Mouse (Mus musculus) kidney, adult 8-10 months (tissue): ENCODE results near the gene Rasal2.

Source experiments
- DNase-seq, 2 experiments: peaks; one replicate each; pipeline ENCODE4 v3.0.0; 2022

The Rasal2 gene

DNA sequence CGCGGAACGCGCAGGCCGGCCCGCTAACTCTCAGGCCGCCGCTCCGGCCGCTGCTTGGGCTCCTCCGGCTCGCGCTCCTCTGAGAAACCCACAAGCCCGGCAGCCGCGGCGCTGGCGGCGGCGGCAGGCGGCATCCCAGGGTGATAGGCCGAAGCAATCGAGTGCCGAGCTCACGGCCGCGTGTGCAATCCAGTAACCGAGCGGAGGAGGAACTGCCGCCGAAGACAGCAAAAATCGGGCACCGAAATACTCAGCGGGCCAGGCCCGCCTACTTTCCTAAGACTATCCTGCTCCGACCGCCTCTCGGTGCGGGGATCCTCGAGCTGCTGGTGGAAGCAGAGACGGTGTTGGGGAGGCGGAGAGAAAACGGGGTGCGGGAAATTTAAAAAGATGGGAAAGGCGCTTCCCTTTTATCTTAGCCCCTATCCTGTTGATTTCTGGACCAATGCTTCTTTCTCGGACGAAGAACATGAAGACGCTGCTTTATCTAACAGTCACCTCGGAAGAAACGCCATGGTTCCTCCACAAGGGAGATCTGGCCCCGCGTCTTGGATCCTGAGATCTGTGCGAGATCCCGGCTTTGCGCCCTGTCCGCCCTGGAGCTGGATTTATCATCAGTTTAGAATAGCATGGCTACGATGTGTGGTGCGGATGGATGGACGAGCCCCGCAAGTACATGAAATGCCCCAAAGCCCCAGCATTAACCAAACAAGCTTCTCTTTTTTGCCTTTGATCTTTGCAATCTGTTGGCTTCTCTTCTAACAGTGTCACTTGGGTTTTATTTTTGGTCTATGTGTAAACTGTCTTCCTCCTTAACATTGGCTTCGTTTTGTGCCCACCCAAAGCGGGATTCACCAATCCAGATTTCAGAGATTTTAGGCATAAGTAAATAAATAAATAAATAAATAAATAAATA is at the start of gene Rasal2:
Rasal2 (minus strand) TSS at position 142 of the 916 bp plus-strand sequence.
- peak; percentile 96 for DNase-seq

DNA sequence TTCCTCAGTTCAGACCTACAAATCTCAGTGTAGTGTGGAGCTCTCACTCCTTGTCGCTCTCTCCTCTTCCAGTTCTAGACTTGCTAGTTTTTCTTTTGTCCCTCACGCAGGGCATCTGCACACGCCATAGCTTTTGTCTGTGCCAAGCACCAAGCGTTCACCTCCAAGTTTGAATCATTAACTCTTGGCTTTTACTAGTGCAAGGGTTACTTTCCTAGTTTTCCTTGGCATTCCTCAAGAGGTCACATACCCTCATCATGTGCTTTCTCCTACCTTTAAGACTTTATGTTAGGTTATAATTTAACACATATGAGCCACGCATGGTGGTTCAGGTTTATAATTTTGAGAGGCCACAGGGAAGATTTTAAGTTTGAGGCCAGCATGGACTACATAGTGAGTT is 48.9 kb upstream of the Rasal2 start:
- DNase-seq, result peak; percentile 52 to 81

DNA sequence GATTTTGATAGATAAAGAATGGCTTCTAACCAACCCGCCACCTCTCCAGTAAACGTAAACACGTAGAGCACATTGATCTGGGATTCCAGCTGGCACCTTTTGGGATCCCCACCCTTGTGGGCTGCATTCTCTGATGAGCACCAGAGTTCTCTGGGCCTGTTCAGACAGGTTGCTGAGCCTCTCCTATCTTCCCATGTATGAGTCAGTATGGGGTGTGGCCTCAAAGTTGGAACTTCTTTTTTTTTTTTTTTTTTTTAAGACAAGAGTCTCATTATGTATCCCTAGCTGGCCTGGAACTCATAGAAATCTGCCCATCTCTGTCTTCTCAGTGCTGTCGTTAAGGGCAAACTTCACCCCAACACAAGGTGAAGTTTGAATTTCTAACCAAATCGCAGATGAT is 47.5 kb upstream of the Rasal2 start:
- no peak for DNase-seq

DNA sequence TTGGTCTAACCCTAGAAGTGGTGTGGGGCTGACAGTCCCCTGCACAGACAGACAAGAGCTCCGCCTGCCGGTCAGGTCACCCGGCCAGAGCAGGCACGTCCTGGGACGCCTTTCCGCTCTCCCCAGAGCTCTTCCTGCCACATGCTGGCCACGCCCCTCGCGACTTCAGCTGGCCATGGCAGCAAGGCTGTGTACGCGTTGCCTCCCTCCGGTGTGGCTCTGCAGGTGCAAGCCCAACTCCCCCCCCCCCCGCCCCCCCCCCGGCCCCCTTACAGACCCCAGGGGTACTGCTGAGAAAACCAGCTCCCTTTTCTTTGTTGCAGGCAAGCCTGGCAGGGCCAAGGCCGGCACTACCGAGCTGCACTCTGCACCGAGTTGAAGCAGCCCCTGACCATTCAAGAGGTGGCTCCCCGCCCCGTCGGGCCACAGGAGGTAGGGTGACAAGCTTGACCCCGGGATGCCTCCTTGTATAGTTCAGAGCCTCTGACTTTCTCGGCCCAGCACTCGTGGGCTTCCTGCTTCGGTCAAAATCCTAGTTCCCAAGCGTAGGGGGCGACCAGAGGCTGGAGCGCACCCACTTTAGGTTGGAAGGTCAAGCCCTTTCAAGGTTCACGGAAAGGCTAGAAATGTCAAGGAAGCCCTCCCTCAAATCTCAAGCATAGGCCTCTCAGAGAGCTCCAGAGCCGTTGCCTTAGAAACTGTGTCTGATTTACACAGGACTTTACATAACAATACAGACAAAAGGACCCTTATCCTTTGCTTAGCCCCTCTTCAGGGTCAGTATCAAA is 46.2 kb upstream of the Rasal2 start, which contains the start of gene Cryzl2:
Cryzl2 (plus strand) TSS at position 157 of the 788 bp plus-strand sequence.
- peak; percentile 90 for DNase-seq

DNA sequence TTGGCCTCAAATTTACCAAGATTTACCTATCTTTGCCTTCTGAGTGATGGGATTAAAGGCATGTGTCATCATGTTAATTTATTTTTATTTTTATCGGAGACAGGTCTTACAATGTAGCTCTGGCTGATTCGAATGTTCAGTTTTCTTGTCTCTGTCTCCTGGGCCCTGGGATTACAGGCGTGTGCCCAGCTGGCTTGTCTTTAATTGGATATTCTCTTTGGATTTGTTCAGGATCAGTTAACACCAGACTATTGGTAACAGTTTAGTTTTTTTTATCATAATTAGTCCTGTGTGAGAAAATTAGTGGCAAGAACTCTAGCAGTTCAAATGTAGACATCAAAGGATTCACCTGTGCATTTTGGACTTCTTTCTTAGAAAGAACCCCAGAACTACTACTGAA is 45.4 kb upstream of the Rasal2 start:
- no peak for DNase-seq

DNA sequence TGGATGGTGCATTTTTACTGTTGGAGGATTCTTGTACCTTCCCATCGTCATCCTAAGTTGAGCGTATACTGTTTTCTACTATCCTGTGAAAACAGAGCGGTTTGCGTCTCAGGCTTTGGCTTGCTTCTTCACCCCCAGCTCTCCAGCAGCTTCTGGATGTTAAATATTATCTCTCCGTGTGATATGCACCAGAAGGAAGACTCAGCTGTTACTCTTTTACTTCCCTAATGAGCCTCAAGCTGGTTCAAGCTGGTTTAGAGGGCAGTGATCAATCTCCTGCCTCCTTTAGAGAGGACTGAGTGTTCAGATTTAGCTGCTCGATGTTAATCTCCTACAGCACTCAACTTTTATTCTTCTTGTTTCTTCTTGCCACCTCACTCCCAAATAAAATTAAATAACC is 42.5 kb upstream of the Rasal2 start:
- peak; percentile 74 to 85 for DNase-seq

DNA sequence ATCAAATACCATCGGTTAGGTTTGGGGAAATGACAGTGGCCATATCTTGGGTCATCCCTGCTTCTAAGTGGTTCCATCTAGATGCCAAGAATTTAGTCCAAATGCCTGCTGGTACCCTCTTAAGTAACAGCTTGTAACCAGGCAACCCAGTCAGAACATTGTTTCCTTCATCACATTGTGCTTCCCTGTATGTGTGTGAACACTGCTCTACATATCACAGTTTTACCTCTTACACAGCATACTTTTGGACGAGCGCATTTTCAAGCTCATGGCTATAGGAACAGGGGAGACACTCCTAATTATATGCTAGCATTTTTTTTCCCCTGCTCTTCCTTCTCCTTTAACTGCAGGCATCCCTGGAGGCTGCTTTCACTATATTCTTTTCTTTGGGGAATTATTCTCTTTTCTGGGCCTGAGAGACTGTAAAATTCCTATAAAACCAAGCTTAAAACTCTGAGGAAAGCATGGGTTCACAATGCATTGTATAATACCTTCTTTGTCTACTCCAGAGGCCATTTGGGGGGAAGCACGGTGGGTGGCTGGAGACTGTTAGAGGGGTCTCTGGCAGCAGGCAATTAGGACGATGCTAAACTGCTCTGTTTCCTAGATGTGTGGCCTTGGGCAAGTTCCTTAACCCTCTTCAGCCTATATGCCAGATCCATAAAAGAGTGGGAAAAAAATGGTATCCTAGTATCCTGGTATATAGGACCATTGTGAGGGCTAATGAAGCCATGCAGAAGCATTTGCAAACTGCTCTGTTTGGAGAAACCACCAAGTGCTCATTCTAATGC is 40.6 kb upstream of the Rasal2 start:
- DNase-seq, result no peak

DNA sequence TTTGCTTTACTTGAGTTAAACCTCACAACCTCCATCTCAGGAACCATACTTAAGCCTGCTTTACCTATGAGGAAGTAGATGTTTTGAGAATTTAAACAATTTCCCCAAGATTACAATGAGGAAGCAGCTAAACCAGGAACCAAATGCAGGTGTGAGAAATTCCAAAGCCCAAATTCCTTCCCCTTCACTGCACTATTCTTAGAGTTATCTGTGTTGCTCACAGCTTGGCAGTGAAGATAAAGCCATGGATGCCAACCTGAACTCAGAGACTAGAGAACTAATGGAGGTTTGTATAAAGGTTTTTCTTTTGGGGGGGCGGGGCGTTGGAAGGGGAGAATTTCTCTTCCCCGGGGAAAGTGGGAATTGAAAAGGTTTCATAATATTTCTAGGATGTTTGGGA is 39.9 kb upstream of the Rasal2 start:
- DNase-seq, result no peak

DNA sequence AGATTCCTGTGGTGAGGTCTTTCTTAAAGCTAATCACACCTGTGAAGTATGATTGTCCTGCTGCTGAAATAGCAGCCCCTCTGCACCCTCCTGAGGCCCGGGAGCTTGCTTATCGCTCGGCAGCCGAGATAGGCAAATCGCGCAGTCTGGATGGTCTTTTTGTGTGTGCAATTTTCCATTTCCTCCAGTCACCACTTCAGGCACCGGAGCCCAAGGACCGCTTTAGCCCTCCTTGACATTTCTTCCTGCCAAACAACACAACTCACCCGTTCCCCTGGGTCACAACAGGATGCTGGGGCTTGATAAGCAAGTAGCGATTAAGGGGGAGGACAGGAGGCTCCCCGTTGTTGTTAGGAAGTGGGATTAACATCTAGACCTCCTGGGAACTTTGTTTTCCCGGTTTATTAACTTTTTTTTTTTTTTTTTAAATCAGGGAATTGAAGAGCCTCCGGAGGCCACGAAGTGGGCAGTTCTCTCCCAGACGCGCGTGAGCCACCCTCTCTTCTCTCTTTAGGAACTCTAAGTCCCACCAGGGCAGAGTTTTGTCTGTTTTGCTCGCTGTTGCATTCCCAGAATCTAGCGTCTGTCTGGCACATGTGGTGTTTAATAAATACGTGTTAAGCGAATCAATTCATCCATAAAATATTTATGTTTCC is 37.7 kb upstream of the Rasal2 start:
- peak; percentile 60 to 82 for DNase-seq

DNA sequence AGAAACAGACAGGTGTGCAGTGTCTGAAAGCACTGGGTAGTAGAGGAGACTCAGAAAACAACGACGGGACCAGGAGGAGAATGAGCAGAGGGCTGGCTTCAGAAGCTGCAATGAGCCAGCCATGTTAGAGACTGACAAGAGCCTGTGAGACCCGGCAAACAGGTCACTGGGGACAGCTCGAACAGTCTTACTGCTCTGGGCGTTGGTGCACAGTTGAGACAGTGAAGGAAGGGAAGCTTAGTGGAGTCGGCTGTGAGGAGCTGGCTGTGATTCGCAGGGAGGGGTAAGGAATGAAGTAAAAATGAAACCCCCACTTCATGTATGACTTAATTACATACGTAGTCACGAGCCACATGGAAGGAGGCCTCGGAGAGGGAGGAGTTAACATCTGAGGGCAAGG is 37.1 kb upstream of the Rasal2 start:
- no peak for DNase-seq

DNA sequence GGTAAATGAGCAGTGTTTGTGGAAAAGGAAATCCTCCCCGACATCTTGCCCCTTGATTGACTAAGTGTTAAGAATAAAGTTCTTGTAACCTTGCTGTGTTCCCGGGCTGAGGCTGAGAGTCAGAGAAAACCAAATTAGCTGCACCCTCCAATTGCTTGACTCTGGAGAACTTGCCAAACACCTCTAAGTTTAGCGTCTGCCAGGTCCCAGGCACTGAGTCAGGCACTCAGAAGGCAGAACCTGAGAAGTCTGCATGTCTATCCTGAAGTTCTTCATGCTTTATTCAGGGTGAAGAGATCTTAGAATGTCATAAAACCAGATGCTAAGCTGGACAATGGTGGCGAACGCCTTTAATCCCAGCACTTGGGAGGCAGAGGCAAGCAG is 36.4 kb upstream of the Rasal2 start:
- DNase-seq, result no peak

DNA sequence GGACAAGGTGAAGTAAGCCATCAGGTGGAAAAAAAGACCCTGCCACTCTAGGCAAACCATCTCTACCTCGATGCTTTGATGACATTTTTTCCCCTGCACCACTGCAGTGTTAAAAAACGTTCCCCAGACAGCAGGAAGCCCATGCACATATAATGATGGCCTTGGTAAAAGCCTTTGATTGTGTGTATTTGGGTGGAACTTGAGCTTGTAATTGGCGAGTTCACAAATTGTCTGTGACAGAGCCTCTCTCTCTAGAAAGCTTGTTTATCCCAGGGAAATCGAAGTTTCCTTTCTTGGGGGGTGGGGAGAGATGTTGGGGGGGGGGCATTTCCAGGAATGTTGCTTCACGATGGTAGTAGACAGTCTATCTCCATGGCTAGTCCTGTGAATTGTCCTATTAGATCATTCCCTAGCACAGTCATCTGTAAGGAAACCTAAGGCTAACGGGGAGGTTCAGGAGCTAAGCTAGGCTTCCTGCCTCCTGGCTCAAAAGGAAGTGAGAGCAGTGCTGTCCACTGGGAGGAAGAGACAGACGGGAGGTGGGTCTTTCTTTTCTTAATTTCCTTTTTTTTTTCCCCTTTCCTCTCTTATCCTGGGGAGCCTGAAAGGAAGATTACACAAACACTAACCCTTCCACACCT is 35.9 kb upstream of the Rasal2 start:
- no peak for DNase-seq

DNA sequence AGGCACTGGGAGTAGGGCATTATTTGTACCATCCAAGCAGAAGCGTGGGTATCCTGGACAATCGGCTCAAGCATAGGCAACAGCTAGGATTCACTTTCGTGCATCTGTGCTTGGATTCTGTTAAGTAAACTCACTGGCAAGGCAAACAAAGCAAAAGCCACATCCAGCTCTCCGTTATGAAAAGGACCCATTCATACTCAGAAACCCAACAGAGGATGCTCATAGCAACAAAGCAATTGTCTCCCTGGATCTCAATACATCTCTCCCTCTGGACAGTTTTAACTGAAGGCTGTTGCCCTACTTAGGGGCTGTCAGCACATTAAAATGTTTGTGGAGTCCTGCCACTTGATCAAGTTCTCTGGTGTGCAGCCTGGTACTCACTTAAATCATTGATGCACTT is 34.7 kb upstream of the Rasal2 start:
- DNase-seq, result no peak

DNA sequence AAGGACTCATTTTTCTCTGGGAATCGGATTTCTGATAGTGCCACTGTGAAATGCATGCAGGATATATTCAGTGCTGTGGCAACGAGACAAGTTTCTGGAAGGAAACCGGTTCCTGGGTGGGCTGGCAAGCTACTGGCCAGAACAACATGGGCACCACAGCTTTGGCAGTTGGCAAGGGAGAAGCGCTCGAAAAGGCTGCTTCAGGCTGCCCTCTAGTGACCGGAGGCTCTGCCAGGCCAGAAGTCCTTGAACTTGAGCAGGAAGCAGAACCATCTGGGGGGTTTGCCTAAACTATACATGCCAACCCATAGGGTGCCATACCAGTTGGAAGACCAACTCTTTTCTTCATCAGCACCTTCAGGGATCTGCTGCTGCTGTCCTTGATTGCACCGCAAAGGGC is 33.9 kb upstream of the Rasal2 start:
- DNase-seq, result peak; percentile 64 to 84

DNA sequence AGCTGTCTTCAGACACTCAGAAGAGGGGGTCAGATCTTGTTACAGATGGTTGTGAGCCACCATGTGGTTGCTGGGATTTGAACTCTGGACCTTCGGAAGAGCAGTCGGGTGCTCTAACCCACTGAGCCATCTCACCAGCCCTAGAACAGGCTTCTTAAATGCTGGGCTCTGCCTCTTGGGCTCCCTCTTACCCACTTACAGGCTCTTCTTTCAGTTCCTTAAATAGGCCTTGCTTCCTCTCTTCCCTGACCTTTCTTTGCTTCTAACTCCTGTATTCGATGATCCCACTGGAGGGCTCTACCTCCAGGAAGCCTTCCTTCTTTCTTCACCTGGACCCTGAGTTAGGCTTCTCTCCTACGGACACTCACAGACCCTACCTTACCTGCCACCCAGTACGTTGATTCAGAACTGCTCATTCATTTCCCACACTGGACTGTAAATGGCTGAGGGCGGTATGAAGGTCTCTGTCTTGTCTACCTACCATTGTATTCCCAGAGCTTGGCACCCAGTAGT is 33.1 kb upstream of the Rasal2 start:
- no peak for DNase-seq

DNA sequence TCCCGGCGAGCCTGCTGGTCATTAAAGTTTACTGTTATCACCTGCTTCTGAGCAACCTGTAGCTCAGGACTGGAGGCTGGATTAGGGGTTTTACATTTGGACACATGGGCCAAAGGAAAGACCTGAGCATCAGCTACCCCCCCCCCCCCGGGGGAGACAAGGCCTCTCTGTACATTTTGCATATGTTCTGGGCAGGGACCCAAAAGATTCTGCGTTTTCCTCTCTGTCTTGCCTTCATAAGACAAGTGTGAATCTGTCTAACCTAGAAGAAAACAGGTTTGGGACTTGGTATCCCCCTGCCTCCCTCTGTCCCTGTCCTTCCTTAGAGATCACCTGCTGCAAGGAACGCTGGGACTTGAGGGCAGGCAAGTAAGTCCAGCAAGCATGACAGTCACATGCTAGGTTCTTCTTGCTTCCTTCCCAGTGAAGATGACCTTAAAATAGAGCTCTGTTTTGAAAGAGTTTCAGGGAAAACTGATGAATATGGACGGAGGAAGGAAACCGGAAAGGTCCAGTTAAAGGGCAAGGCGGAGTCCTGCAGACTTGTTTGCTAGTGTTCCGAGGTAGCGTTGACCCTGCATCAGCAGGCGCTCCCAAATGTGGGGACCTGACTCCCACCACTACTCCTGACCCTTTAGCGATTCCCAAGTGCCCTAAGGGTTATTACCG is 32.4 kb upstream of the Rasal2 start:
- no peak for DNase-seq

DNA sequence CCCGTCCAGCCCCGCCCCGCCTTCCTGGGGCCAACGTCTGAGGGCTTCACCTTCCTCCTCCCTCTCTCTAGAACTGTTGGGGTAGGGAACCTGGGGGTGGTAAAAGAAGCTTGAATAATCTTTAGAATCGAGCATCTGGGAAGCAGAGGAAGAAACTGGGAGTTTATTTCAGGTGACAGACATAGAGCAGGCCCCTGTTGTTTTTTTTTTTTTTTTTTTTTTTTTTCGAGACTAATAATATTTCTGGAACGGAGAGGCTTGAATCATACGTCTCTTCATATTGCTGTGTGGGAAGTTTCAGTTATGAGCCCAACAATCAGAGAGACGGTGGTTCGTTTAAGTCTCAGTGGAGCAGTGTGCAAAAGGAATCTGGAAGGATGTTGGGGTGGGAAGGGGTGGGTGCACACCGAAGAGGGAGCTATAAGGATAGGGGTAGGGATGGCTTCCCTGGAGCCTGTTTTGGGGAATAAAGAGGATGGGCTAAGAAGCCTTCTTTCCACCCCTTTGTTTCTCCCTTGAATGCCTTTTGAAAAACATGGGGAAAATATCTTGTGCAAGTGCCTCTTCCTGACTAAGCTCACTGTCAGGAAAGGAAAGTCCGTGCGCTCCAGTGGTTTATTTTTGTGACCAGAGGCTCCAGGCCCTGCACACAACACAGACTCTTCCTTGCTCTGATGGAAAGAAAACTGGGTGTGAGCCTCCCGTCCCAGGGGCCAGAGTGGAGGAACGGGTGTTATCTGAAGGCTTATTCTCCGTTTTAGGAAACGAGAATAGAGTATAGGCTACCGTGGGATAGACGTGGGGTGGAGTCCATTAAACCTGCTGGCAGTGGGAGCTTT is 31.5 kb upstream of the Rasal2 start:
- DNase-seq, result no peak

DNA sequence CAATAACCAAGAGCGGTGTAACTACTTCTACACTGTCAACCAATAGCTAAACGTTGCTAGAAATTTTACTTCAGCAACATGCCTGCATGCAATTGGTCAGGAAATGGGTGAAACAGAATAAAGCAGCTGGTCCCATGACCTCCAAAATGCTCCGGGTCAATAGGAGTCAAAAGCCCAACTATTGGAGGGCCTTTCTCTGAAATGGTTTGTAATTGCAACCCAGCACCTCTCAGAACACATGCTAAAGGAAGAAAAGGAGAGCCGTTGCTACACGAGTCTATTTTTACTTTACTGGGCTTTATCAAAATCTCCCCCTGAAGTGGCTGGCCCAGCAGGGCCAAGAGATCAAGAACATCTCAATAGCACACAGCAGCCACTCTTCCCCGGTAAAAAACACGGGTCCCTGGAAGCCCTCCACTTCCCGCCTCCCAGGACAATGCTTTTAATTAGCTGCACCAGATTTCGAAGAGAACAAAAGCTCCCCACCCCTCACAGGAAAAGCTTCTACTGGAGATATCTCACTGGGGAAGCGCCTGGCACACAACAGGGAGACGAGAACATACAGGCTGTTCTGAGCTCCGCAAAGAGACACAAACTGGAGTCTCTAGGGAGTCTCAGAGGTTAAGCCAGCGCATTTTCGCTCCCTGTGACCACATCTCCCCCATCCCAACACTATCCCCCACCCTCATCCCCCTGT is 30.8 kb upstream of the Rasal2 start:
- DNase-seq, result no peak

DNA sequence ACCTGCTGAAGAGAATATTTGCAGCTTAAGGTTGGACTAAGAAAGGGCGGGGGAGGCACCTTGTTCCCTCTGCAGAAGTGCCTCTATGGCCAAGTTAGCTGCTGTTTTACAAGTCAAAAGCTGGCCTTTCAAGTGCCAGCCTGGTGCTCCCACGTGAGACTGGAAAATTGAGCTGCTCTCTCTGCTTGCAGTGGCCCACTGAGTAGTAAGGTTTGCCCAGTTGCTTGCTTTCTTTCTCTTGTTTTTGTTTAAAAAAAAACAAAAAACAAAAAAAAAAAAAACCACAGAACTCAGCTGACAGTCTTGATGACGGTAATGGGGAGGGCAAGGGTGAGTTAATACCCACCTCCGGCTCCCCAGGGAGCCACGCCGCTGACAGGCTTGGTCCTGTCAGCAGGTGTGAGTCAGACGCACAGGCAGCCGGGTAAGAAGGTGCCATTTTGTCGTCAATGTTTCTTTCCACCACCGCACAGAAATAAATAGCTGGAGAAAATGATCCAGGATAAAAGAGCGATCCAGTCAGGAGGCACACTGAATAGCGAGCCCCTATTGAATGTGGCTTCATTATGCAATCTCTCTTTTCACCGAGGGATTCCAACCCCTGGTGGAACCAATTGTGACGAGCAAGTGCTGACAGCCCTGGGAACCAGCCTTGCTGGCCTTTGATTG is 27.7 kb upstream of the Rasal2 start:
- no peak for DNase-seq
